Mouse (Mus musculus): ENCODE results near the gene Hoxc4. TPM values are rescaled to one million over a fixed set of nuclear protein-coding genes. Genes with fewer than 3 reads are reported as not detected.

The Hoxc4 gene
- polyA plus RNA-seq, 1 experiment from 2014 or later: not detected

DNA sequence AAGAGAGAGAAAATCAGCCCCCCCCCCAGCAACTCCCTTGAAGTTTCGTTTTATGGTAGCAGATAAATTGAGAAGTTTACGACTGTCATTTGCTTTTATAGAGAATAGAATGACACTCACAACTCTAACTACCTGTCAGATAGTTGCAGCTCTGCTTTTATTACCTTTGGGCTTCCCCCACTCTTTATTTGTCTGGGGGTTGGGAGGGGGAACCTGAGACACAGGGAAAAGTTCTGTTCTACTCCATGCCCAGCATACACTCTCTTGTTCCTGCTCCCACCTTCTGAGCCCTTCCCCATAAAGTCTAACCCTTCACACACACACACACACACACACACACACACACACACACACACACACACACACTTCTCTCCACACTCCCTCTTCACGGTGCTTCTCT, 25.9 kb upstream of the Hoxc4 start:
- ATAC-seq (ENCODE audit: low FRiP score): no peak
- no peak overlapping the region for H3K4me2 ChIP-seq
- H3K27me3 ChIP-seq: peaks cover 98% of the 10 kb centered on the region
- H3K4me1 ChIP-seq: no peaks in the 10 kb centered on the region
- WGBS: under 1% methylated on average over 3 of the region's 3 CpGs
- no peak overlapping the region for H3K9ac ChIP-seq
- no peaks in the 10 kb centered on the region for H3K9me3 ChIP-seq
- H3K27ac ChIP-seq: no peak overlapping the region
- no peaks in the 10 kb centered on the region for H3K36me3 ChIP-seq (replicated peaks)
- no peak overlapping the region for H3K4me3 ChIP-seq (replicated peaks)

DNA sequence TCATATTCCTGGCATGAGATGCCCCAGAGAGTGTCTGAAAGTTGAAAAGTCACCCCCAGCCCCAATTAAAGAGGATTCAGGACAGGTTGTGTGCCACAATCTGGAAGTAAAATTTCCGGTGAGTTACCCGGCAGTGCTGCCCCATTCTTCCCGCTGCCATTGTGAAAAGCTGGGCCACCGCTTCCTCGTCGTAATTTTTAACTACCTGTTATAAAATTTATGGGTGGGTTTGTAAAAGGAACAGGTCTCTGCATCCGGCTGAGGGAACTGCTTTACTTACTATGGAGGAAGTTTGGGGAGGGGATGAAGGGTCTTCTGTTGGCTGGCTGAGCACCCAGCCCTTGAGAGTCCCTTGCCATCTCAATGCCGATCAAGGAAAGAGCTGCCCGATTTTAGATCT, 22.2 kb upstream of the Hoxc4 start:
- H3K27me3 ChIP-seq: peaks cover 98% of the 10 kb centered on the region
- H3K27ac ChIP-seq: no peak overlapping the region
- H3K4me3 ChIP-seq (replicated peaks): no peak overlapping the region
- under 1% methylated on average over 9 of the region's 9 CpGs for WGBS
- no peak for ATAC-seq (ENCODE audit: low FRiP score)
- H3K9ac ChIP-seq: no peak overlapping the region
- H3K4me1 ChIP-seq: peaks cover 8% of the 10 kb centered on the region
- H3K36me3 ChIP-seq (replicated peaks): no peaks in the 10 kb centered on the region
- no peak overlapping the region for H3K4me2 ChIP-seq
- no peaks in the 10 kb centered on the region for H3K9me3 ChIP-seq

DNA sequence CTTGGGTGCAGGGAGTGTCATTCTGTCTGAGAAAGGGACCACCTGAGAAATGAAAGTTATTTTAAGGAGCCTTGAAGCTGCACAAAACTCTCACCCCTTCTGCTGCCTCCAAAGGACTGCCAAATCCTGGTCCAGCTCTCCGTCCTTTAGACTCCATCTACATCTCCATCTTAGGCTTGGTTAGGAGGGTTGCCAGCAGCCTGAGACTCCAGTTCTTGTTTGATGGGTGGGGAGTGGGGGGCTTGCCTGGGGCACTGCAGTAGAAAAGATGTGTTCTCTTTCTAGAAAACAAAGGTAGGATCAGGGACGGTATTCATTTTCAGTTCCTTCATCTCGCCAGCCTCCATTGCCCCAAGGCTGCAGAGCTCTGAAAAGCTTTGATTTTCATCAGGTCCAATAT, 21.3 kb upstream of the Hoxc4 start:
- no peak overlapping the region for H3K27ac ChIP-seq
- no peak overlapping the region for H3K9ac ChIP-seq
- ATAC-seq (ENCODE audit: low FRiP score): no peak
- H3K4me2 ChIP-seq: no peak overlapping the region
- 1% methylated on average over 3 of the region's 3 CpGs for WGBS
- H3K36me3 ChIP-seq (replicated peaks): no peaks in the 10 kb centered on the region
- peaks cover 98% of the 10 kb centered on the region for H3K27me3 ChIP-seq
- no peak overlapping the region for H3K4me3 ChIP-seq (replicated peaks)
- H3K9me3 ChIP-seq: no peaks in the 10 kb centered on the region
- H3K4me1 ChIP-seq: peaks cover 8% of the 10 kb centered on the region

DNA sequence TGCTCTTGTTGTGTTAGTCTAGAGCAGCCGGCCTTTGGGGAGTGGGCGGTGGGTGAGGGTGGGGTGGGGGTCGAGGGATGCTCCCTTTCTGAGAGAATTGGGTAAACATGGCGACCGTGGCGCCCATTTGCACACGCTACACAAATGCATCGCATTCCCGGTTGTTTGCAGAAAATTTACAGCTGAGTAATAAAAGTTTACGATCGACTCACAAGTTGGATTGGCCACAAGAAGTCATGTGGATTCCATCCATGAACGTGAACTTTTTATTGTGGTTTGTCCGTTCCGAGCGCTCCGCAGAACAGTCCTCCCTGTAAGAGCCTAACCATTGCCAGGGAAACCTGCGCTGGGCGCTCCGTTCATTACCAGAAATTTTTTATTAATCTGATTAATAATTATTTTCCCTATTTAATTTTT, 20.8 kb upstream of the Hoxc4 start, which contains the start of gene Hoxc6:
TSS of gene Hoxc6 (plus strand) at position 319 of the 417 bp plus-strand sequence.
- no peak for ATAC-seq (ENCODE audit: low FRiP score)
- peaks cover 98% of the 10 kb centered on the region for H3K27me3 ChIP-seq
- H3K4me1 ChIP-seq: peaks cover 8% of the 10 kb centered on the region
- WGBS: under 1% methylated on average over 19 of the region's 19 CpGs
- no peaks in the 10 kb centered on the region for H3K9me3 ChIP-seq
- peak within 1 kb of the TSS; percentile 29; the same call in 1 of the 2 replicates for H3K4me3 ChIP-seq (replicated peaks)
- peak within 1 kb of the TSS; percentile 47 for H3K4me2 ChIP-seq
- H3K9ac ChIP-seq: no peak within 1 kb of the TSS
- H3K36me3 ChIP-seq (replicated peaks): no peaks in the 10 kb centered on the region
- no peak within 1 kb of the TSS for H3K27ac ChIP-seq

DNA sequence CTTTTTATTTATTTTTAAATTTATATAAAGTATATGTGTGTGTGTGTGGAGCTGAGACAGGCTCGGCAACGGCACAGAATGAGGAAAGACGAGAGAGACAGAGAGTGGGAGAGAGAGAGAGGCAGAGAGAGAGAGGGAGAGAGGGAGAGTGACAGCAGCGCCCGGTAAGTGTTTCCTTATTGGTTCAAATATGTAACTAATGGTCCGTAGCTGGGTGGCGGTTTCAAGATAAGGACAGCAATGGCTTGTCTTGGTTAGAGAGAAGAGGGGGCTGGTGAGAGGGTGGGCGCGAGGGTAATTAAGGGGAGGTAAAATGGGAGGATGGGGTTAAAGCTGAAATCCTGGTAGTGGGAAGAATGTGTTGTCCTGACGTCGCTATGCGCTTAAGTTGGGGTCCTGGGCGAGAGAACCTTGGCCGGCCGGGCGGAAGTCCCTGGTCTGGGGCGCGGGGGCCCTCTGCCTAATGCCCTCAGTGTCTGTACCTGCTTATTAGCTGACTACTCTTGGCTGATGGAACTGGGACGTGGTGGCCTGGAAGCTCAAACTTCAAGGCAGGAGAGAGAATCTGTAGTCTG, 20.0 kb upstream of the Hoxc4 start:
- Histone ChIP-seq H3K4me3 (replicated peaks) (peak overlapping the region; percentile 29; the same call in 1 of the 2 replicates), H3K36me3 (replicated peaks) (no peaks in the 10 kb centered on the region), H3K27me3 (peaks cover 98% of the 10 kb centered on the region), H3K9me3 (no peaks in the 10 kb centered on the region), H3K4me2 (peak overlapping the region; percentile 47), H3K9ac (no peak overlapping the region), H3K4me1 (peaks cover 8% of the 10 kb centered on the region), H3K27ac (no peak overlapping the region)
- peak; percentile 33; the same call in 1 of the 2 replicates for ATAC-seq (ENCODE audit: low FRiP score)
- WGBS: under 1% methylated on average over 19 of the region's 19 CpGs

DNA sequence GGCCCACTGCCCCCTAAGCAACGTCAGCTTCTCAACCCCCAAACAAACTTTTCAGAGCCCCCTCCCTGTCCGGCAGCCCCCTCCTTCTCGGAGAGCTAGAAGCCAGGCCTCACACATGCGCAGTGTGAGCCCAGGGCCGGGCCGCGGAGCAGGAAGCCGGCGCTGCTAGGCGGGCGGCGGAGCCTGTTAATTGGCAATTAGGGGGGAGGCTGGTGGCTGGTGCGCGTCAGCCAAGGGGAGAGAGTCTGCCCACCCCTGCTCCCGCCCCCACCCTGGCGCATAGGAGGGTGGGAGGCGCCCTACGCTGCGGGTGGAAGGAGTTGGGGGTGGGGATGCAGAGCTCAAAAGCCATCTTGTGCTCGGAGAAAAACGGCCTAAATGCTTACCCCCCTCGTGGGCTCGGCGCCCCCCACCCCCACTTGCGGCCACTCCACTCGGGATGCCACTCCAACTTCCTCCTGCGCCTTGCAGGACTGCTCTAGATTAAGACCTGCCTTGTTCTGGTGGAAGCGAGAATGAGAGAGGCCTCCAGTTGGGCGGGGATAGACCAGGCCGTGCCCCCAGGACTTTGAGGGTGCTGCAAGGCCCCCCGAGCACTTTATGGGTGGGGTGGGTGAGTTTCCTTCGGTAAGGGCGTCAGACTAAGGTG, 19.4 kb upstream of the Hoxc4 start:
- Histone ChIP-seq H3K27me3 (peaks cover 99% of the 10 kb centered on the region), H3K4me1 (peaks cover 8% of the 10 kb centered on the region), H3K4me2 (peak overlapping the region; percentile 47), H3K9ac (no peak overlapping the region), H3K4me3 (replicated peaks) (peak overlapping the region; percentile 29), H3K27ac (no peak overlapping the region), H3K36me3 (replicated peaks) (no peaks in the 10 kb centered on the region), H3K9me3 (no peaks in the 10 kb centered on the region)
- ATAC-seq (ENCODE audit: low FRiP score): peak; percentile 81; the same call in 1 of the 2 replicates
- WGBS: under 1% methylated on average over 33 of the region's 33 CpGs

DNA sequence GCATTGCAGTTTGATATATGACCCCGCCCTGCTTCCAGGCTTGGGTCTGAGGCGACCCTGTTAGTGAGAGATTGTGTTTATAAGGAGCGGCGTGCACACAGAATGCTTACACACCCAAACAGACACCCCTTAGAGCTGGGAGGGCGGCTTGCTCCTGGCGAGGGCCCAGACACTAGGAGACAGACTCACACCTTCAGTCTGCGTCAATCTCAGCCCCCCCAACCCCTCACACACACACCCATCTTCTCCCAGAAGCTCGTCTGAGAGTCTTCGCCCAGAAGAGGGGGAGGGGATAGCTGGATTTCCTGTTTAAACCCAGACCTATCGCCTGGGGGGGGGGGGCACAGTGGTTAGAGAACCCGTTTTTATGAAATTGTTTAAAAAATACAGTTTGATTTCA, 18.8 kb upstream of the Hoxc4 start:
- under 1% methylated on average over 11 of the region's 11 CpGs for WGBS
- Histone ChIP-seq H3K27me3 (peaks cover 99% of the 10 kb centered on the region), H3K4me3 (replicated peaks) (no peak overlapping the region), H3K36me3 (replicated peaks) (no peaks in the 10 kb centered on the region), H3K9ac (no peak overlapping the region), H3K4me2 (no peak overlapping the region), H3K27ac (no peak overlapping the region), H3K4me1 (peaks cover 8% of the 10 kb centered on the region), H3K9me3 (no peaks in the 10 kb centered on the region)
- ATAC-seq (ENCODE audit: low FRiP score): no peak

DNA sequence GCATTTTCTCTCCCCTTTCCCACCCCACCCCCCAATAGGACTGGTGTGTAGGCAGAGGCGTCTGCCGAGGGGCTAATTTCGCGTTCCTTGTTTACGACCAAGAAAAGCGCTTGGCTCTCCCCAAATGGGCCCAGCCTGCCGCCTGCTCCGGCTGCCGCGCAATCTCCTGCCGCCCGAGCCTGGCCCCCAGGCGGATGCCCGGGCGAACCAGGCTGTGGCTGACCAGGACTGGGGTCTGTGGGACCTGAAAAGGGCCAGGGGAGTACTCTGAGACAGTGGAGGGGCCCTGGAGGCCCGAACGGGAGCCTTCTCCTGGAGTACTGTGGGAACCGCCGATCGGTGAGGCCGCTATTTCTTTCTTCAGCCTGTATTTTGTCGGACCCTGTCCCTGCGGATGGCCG, 18.2 kb upstream of the Hoxc4 start:
- H3K4me2 ChIP-seq: no peak overlapping the region
- WGBS: 2% methylated on average over 24 of the region's 24 CpGs
- H3K9ac ChIP-seq: no peak overlapping the region

DNA sequence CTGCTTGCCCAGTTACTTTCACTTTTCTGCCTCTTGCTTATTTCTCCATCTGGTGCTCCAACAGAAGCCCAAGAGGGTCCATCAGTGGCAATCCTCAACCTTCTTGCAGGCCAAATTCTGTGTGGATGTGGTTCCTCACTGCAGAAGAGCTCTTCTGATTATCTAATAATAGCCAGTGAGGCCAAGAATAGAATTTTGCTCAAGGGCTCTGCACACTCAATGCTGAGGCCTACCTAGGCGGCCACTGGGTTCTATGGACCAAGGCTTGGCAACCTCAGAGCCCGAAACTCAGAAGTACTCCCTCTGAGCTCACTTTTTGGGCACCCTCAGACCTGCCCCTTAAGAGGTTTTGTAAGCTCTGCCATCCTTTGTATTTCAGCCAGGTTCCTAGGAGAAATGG, 17.4 kb upstream of the Hoxc4 start:
- Histone ChIP-seq H3K27ac (no peak overlapping the region), H3K36me3 (replicated peaks) (no peaks in the 10 kb centered on the region), H3K4me1 (peaks cover 8% of the 10 kb centered on the region), H3K9me3 (no peaks in the 10 kb centered on the region), H3K4me2 (no peak overlapping the region), H3K9ac (no peak overlapping the region), H3K27me3 (peaks cover 99% of the 10 kb centered on the region), H3K4me3 (replicated peaks) (no peak overlapping the region)
- WGBS: 7% methylated on average over 2 of the region's 2 CpGs
- ATAC-seq (ENCODE audit: low FRiP score): no peak

More for the DNA sequence above, 18.2 kb upstream of the Hoxc4 start:
- Histone ChIP-seq H3K4me3 (replicated peaks) (peak overlapping the region; percentile 7; the same call in 1 of the 2 replicates), H3K4me1 (peaks cover 8% of the 10 kb centered on the region), H3K27me3 (peaks cover 99% of the 10 kb centered on the region), H3K9me3 (no peaks in the 10 kb centered on the region), H3K36me3 (replicated peaks) (no peaks in the 10 kb centered on the region), H3K27ac (no peak overlapping the region)
- no peak for ATAC-seq (ENCODE audit: low FRiP score)

DNA sequence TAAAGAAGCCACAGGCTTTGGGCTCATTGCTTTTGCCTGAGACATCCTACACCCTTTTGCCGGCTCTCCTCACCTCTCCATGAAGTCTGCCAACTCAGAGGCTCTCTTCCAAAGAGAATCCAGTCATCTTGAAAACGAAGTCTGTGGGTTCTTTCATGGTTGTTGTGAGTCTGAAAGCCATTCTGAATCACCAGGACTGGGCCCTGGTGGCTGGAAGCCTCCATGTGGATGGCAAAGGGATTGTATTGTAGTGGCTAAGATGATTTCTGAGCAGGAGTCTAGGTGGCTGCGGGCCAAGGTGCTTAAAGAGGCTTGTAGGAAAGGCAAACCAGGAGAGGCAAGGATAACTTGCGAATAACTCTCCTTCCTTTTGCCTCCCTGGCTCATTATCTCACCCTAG, 16.6 kb upstream of the Hoxc4 start:
- WGBS: 5% methylated on average over 4 of the region's 4 CpGs
- ATAC-seq (ENCODE audit: low FRiP score): no peak

DNA sequence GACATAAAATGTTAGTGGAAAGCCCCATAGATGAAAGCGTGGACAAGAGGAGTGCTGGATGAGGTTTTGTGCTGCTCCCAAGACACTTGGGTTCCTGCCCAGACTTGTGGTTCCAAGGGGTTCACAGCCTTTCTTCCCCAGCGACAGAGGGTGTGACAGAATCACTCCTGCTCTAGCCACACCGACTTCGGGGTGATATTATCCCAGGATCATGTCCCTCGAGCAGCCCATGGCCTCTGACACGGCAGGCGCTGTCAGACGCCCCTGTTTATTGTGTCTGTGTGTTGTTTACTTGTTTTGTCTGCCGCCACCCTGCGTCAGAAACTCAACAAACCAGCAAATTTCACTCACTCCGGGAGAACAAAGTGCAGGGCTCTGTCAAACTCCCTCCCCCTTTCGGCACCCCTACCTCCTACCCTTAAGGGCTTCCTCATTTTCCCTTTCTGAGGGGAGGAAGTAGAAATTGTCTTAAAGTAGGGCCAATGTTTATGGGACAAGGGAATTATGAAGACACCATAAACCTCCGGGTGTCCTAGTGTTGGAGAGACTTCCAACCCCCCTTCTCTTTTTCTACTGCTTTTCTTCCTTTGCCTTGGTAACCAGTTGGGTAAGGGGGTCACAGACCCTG, 15.8 kb upstream of the Hoxc4 start:
- no peak for ATAC-seq (ENCODE audit: low FRiP score)
- no peak overlapping the region for H3K27ac ChIP-seq
- no peak overlapping the region for H3K4me2 ChIP-seq
- 3% methylated on average over 13 of the region's 13 CpGs for WGBS
- H3K9ac ChIP-seq: no peak overlapping the region
- no peaks in the 10 kb centered on the region for H3K9me3 ChIP-seq
- H3K27me3 ChIP-seq: peaks cover 99% of the 10 kb centered on the region
- no peak overlapping the region for H3K4me3 ChIP-seq (replicated peaks)
- no peaks in the 10 kb centered on the region for H3K36me3 ChIP-seq (replicated peaks)
- H3K4me1 ChIP-seq: peaks cover 8% of the 10 kb centered on the region

More for the DNA sequence above, 16.6 kb upstream of the Hoxc4 start:
- no peak overlapping the region for H3K27ac ChIP-seq
- no peaks in the 10 kb centered on the region for H3K36me3 ChIP-seq (replicated peaks)
- H3K4me2 ChIP-seq: no peak overlapping the region
- no peak overlapping the region for H3K4me3 ChIP-seq (replicated peaks)
- H3K9ac ChIP-seq: no peak overlapping the region
- peaks cover 99% of the 10 kb centered on the region for H3K27me3 ChIP-seq
- peaks cover 8% of the 10 kb centered on the region for H3K4me1 ChIP-seq
- no peaks in the 10 kb centered on the region for H3K9me3 ChIP-seq

DNA sequence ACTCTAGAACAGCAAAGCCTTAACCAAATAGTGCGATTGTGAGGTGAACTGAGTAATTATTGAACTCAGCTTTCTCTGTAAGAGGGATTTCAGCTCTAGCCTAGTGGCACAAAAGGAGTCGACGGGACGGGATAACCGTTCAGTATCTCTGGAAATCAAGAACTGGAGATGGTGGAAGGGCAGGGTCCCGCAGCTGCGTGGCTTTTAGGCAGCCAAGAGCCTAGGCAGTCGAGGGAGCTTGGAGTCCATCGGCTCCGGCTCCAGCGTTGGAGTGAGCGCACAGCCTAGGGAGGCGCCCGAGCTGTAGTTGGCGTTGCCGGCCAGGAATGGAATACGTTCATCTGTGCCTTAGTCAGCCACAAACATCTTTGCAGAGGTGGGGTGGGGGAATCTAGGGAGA, 13.4 kb upstream of the Hoxc4 start:
- Histone ChIP-seq H3K27ac (no peak overlapping the region), H3K4me3 (replicated peaks) (no peak overlapping the region), H3K27me3 (peaks cover 99% of the 10 kb centered on the region), H3K36me3 (replicated peaks) (no peaks in the 10 kb centered on the region), H3K4me1 (no peaks in the 10 kb centered on the region), H3K4me2 (no peak overlapping the region), H3K9ac (no peak overlapping the region), H3K9me3 (no peaks in the 10 kb centered on the region)
- under 1% methylated on average over 17 of the region's 17 CpGs for WGBS
- ATAC-seq (ENCODE audit: low FRiP score): no peak

All from forebrain, embryonic 12.5 days (tissue).